Mouse (Mus musculus) cerebellum, postnatal 4 days (tissue): ENCODE results near the gene Slc7a14.

Source experiments
- DNase-seq, 2 experiments: peaks; one replicate each; pipeline ENCODE4 v3.0.0; 2022; ENCODE audit warnings: low spot score in 2 of 2, mixed read lengths in 1 of 2

The Slc7a14 gene

DNA sequence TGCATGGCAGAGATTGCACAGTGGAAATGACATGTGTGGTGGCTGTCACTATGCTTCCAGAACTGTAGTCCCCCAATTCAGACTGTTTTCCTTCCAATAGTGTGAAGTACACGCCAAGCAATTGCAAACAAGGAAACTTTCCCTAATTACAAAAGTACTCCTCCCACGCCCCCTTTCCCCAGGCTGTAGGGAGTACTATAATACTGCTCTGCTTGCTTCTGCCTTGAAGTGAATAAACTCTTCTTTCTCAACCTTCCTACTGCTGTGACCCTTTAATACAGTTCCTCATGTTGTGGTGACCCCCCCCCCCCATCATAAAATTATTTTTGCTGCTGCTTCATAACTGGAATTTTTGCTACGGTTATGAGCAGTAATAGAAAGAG, 49.2 kb downstream of the Slc7a14 start:
- DNase-seq: no peak

DNA sequence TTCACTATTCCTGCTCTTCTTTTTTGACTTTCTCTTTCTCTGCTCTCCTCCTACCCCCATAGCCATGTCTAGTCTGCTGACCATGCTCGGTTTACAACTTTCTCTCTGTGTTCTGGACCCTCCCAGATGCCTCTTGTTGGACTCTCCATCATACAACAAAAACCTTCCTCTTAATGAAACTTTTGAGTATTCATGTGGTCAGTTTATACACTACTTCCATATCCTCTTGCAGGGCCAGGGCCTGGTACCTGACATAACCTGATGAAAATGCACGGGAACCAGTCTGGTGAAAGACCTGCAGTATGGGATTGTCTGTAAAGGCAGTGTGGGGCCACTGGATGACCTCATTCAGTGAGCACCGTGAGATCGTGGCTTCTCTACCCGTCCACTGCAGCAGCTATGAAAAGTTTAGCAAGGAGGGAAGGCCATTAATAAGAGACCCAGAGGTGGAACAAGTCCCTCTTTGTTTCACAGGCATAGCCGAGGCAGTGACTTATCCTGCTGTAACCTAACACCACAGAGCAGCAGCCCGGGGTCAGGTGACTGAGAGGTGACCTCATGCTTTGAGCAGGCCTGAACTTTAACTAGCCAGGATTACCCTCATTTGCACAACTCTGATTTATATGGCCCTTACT, 49.7 kb downstream of the Slc7a14 start:
- DNase-seq: no peak

DNA sequence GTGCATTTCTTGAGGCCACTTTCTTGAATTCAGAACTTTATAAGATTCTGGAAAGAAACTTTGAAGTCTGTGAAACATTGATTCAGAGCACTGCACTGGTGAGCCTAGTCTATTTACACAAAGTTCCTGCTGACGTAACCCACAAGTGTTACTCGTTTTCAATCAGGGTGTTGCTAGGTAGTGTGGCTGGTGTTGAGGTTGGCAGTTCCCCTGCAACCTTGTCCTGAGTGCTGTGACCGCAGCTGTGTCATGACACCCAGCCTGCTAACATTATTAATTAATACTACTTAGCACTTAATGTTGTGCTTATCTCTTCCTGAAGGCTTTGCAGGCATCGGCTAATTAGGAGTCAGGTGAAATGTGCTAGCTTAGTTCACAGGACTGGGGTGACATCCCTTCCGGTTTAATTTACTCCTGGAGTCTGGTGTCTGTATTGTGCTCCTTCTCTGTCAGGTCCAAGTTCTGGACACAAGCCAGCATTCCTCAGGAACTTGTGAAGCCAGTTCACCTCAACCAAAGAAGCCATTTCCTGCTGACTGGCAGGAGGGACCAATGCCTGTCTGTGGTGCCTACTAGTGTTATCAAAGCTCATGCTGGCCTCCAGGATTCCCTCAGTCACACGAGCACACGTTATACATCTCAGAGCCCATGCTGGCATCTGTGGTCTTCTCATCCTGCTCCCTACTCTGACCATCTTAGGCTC, 50.5 kb downstream of the Slc7a14 start:
- DNase-seq: no peak

- DNase-seq: no peak
Measured at GRCm38 (mm10) chr3:31254427-31254826, 55.8 kb downstream of the Slc7a14 start.

DNA sequence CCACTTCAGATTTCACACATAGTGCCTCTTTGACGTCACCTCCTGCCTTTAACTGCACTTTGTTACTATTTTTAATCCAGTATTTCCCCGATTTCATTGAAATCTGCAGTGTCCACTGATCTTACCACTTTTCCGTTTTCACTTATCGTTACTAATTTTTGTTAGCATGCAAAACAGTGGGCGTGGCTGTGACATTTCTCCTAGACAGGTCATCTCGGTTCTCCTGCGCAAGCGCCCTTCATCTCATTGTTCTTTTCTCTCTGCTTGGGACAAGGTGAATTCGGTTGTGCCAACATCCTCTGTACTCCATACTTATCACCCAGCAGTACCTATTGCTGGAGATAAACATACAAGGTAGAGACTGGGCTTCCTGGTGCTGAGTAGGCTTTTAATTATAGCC, 56.3 kb downstream of the Slc7a14 start:
- no peak for DNase-seq

GRCm38 (mm10) chr3:31252566-31252965, 57.6 kb downstream of the Slc7a14 start:
- no peak for DNase-seq

DNA sequence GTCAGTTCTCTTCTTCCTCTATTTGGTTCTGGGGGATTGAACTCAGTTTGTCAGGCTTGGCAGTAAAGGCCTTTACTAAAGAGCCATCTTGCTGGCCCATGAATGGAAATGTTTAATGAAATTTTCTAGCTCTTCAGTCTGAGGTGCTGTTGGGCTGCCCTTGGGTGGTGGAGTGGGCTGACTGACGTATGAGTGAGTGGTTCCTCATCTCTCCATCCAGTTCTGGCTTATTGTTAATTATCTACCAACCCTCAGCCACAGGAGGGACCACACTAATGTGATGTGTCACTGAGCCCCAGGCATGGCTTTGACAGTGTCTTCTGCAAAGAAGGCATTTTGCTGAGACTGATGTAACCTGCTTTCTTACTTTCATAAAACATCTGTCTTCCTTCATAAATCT, 66.7 kb downstream of the Slc7a14 start:
- DNase-seq: no peak

DNA sequence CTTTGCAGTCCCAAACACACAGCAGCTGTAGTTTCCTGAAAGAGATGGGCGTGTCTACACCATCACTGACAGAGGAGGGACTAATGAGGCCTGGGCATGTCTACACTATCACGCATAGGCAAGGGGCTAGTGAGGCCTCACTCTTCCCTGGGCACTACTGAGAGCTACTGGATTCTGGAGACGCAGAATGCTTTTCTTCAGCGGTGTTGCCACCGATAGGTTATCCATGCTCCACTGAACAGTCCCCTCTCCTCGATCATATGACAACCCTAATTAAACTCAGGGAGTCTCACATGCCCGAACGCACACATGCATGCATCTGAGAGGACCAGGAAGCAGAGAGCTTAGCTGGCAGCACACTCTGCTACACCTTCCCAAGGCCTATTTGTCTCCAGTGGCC, 69.3 kb downstream of the Slc7a14 start:
- no peak for DNase-seq

DNA sequence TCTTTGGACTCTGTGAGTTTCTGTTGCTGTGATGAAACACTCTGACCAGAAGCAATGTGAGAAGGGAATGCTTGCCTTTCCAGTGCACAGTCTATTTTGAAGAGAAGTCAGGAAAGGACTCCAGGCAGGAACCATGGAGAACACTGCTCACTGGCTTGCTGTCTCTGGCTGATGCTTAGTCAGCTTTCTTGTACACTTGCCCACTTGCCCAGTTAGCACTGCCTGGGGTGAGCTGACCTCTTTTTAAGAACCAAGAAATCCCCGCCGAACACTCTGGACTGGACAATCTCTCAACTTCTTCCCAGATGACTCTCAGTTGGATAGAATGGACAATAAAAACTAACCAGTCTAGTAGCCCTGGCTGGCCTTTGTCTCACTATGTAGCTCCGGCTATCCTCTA, 70.5 kb downstream of the Slc7a14 start:
- DNase-seq: no peak

- peak in 1 of 2 experiments; percentile 25 for DNase-seq
Measured at GRCm38 (mm10) chr3:31237936-31238335, 72.2 kb downstream of the Slc7a14 start.

DNA sequence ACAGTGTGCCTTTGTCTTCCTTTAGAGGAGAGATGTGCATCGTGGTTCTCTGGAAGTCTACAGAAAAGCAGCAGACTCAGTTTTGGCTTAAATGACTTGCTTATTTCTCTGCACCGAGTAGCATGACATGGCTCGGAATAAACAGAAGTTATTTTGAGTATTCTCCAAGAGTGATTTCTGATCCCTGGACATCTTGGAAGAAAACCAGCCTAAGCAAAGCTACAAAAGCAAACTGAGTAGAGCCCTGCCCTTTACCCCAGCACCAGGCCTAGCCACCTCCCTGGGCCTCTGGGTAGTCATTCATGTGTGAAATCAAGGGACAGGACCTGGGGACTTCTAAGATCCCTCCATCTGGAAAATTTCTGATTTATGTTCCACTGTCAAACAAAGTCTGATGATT, 74.0 kb downstream of the Slc7a14 start:
- DNase-seq: peak in 1 of 2 experiments; percentile 6

DNA sequence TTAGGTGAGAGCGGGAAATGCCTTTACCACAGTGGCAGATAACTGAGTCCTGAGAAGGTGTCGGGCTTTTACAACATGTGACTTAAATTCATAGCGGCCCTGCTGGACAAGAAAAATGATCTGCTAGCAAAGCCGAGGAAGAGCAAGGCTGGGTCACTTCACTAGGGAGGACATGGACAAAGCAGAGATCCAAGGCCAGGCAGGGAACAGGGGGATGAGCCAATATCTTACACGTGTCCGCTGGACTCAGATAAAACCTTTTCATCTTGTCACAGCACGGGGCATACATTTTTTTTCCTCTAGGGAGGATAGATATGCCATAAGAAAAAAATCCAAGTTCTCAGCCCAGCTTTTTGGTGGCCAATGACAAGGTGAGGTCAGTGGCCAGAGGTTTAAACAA, 75.8 kb downstream of the Slc7a14 start:
- no peak for DNase-seq

GRCm38 (mm10) chr3:31233746-31234312, 76.3 kb downstream of the Slc7a14 start:
- DNase-seq: no peak

GRCm38 (mm10) chr3:31229281-31229680, 80.9 kb downstream of the Slc7a14 start:
- DNase-seq: peak in 1 of 2 experiments; percentile 18

GRCm38 (mm10) chr3:31228487-31228886, 81.7 kb downstream of the Slc7a14 start:
- peak in 1 of 2 experiments; percentile 7 for DNase-seq

DNA sequence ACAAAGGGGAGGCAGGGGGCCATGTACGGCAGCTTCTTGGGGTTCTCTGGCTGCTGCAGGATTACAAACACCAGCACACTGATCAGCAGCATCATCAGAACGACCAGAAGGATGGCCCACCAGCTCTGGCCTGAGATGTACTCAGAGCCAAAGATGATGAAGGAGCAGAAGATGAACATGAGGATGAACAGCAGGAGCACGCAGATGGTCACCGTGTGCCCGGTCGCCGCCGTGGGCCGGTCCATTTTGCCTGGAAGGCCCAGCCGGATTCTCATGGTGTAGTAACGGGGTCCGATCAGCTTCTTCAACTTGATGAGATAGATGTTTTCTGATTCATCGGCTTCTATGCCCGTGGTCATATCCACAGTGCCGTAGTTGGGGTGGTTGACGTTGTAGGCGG, 86.6 kb downstream of the Slc7a14 start:
- DNase-seq: no peak

DNA sequence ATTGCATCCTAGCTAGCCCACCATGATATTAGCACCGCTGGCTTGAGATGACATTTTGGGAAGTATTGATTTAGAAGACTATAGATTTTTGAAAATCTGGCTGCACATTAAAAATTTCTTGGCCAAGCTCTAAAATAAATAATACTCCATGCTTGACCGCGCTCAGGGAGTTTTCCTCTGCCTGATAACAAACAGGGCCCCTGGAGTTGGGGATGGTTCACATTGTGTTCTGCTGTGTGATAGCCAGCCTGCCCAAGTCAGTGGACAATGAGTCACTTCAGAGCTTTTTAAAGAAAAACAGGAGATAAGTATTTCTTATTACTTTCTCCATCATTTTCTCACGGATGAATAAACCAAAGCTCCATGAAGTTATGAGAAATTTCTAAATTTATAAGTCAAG, 90.1 kb downstream of the Slc7a14 start:
- no peak for DNase-seq

GRCm38 (mm10) chr3:31219483-31219882, 90.7 kb downstream of the Slc7a14 start:
- no peak for DNase-seq

DNA sequence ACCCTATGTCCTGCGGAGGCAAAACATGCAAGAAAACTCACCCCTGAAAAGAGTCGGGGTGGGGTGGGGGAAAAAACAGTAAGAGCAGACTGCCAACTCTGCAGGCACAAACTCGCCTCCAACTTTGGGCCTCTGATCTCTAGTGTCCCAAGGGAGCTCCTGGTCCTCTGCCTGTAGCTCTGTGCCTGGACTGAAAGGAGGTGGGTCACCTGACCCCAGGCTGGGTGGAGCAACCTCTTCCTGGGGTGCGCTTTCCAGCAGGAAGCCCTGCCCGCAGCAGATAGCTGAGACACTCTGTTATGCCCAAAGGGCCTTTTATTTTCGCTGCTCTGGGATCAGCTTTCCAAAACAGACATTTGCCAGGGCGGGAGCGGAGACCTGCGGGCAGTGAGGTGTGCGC, 92.7 kb downstream of the Slc7a14 start:
- no peak for DNase-seq

GRCm38 (mm10) chr3:31213802-31214201, 96.4 kb downstream of the Slc7a14 start:
- DNase-seq: peak in 1 of 2 experiments; percentile 10

- DNase-seq: peak in 1 of 2 experiments; percentile 18
Measured at GRCm38 (mm10) chr3:31212205-31213038, 97.8 kb downstream of the Slc7a14 start.

- no peak for DNase-seq
Measured at GRCm38 (mm10) chr3:31209001-31209400, 101.2 kb downstream of the Slc7a14 start.
